Mouse (Mus musculus): Measurements from ENCODE around the gene Wdr78.

Wdr78 gene

GRCm38 (mm10) chr4:103114184-103115111, at the start of gene Wdr78, which contains the start of gene Mier1:
Wdr78 (minus strand) TSS chr4:103114555.
Mier1 (plus strand) TSS chr4:103114390.
- in situ Hi-C loops (cut with MboI, MseI): loop anchor here in 1 of 2 experiments (25.0 kb wide), 1 partner anchor 602 kb away; no protein-coding TSS in a partner anchor

DNA sequence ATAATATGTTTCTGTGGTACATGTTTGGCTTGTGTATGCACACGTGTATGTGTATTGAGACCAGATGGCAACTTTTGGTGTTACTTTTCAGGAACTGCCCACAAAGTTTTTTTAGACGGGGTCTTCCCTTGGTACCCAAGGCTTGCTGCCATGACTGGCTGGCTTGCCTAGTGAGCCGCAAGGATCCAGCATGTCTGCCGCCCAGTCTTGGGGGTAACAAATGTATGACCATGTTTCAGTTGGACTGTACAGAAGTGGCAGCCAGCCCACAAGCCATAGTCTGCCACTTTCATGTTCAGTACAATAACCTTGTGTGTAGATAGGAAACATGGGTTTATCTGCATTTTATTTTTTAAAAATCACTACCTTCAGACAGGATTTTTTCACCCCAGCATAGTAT, 44.4 kb upstream of the Wdr78 start:
- in situ Hi-C loops (cut with MboI, MseI): no loop called here

DNA sequence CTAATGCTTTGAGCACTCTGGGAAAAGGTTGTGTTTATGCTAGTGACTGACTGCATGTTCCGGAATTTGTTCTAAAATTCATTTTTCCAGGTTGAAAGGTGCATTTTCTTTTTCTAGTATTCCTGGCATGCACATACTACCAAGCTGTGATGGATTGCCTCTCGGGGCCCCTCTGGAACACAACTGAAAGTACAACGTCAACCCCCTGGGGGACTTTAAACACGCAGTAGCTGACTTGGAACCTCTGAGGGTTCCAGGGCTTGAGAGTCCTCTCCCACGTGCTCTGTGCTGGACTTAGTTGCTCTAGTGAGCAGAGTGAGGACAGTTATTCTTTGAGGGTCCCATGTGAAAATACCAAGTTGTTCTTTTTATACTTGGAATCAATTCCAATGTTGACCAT, 37.6 kb upstream of the Wdr78 start:
- in situ Hi-C loops (cut with MboI, MseI): no loop called here

DNA sequence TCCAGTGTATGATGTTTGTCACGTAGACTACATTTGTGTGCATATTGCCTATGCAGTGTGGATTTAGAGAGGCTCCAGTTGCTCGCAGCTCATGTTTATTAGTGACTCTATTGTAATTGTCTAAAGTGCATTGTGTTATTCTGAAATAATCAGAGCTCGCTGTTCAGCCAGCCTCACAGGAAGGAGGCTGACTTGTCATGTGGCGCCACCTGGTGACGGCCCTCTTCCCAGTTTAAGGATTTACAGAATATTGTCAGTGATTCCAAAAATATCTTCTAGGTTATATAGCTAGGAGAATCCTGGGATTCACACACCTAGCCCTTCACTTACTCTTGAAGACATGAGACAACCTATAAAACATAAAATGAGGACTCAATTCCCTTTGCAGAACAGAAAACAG, 32.0 kb upstream of the Wdr78 start:
- in situ Hi-C loops (cut with MboI, MseI): no loop called here

DNA sequence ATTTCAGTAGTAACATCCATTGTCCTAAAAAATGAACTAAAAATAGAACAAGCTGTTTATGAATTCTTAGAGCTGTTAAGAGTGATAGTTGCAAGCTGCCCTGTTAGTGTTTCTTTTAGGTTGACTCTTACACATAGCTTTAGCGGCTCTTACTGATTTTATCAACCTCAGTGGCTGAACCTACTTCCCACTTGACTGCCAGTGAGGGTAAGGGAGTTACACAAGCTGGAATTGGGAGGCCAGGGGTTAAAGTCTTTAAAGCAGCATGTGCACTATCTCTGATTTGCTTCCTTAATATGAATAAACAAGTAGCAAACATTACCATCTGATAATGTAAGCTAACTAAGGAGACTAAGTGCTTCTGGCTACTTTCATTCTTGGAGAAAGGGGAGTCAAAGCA, 22.6 kb upstream of the Wdr78 start:
- in situ Hi-C loops (cut with MboI, MseI): loop anchor here in 1 of 2 experiments (5.0 kb wide), 1 partner anchor 145 kb away; no protein-coding TSS in a partner anchor

DNA sequence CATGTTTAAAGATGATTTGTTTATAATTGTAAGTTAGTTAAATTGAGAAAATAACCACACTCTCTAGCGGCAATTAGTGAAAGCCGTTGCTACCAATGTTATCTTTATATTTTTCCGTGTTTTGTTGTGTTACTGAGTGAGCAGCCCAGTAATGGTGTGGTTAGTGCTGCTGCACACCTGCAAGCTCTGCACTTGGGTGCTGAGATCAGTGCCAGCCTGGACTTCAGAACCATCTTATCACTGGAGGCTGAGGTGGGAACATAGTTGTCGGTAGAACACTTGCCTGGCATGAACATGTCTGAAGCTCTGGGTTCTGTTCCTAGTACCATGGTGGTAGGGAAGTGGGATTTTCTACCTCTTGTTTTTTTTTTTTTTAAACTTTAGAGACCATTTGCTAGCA, 12.2 kb upstream of the Wdr78 start:
- in situ Hi-C loops (cut with MboI, MseI): no loop called here

- in situ Hi-C loops (cut with MboI, MseI): loop anchor here in 1 of 2 experiments (25.0 kb wide), 1 partner anchor 611 kb away; no protein-coding TSS in a partner anchor
Measured at GRCm38 (mm10) chr4:103123606-103124005, 9.3 kb upstream of the Wdr78 start.

- in situ Hi-C loops (cut with MboI, MseI): loop anchor here in 1 of 2 experiments (25.0 kb wide), 1 partner anchor 611 kb away; no protein-coding TSS in a partner anchor
Measured at GRCm38 (mm10) chr4:103123086-103123485, 8.7 kb upstream of the Wdr78 start.

GRCm38 (mm10) chr4:103120874-103121389, 6.6 kb upstream of the Wdr78 start:
- in situ Hi-C loops (cut with MboI, MseI): loop anchor here in 1 of 2 experiments (25.0 kb wide), 1 partner anchor 609 kb away; no protein-coding TSS in a partner anchor

GRCm38 (mm10) chr4:103120395-103120794, 6.0 kb upstream of the Wdr78 start:
- in situ Hi-C loops (cut with MboI, MseI): loop anchor here in 1 of 2 experiments (25.0 kb wide), 1 partner anchor 608 kb away; no protein-coding TSS in a partner anchor

DNA sequence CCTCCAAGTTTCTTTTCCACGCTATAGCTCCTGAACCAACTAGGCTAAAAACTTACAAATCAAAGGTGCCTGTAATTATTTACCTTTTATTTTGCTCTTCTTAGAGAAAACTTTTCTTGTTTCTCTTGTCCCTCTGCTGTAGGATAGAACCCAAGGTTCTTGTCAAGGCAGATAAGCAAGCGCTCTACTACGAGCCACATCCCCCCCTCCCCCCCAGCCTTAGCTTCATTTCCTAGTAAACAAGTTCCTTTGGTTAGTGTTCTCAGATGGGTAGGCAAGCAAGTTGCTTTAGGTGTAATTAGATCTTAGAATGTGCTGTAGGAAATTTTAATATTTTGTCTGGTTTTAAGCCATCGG, 5.7 kb upstream of the Wdr78 start:
- in situ Hi-C loops (cut with MboI, MseI): loop anchor here in 1 of 2 experiments (25.0 kb wide), 1 partner anchor 608 kb away; no protein-coding TSS in a partner anchor

DNA sequence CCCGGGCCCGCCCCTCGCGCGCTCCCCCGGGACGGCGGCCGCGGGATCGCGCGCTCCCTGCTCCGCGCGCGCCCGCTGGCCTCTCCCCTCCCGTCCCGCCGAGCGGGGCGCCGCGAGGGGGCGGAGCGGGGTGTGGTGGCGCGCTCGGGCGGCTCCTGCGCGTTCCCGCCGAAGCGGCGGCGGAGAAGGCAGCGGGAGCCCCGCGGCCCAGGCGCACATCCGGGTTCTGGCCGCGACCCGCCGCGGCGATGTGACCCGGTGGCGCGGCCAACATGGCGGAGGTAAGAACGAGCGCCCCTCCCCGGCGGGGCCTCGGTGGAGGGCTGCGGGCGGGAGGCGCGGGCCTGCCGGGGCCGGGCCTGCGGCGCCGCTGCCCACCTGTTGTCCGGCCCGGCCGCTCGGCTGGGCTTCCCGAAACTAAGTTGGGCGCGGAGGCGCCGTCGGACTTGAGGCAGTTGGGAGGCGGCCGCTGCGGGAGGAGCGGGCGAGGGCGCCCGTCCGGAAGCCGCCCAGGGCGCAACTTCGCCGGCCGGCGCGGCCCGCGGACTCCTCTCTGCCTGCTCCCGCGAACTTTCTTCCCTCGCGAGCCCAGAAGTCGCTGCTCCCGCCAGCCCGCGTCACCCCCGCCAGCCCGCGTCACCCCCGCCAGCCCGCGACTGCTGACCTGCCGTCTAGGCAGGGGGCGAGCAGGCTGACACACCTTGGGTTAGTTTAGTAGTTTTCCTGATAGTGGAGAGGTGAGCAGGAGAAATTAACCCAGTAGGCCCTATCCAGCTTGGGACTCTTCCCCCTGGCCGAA, 5.1 kb upstream of the Wdr78 start:
- in situ Hi-C loops (cut with MboI, MseI): loop anchor here in 1 of 2 experiments (25.0 kb wide), 1 partner anchor 607 kb away; no protein-coding TSS in a partner anchor

- in situ Hi-C loops (cut with MboI, MseI): loop anchor here in 1 of 2 experiments (25.0 kb wide), 1 partner anchor 607 kb away; no protein-coding TSS in a partner anchor
Measured at GRCm38 (mm10) chr4:103118888-103119228, 4.5 kb upstream of the Wdr78 start.

DNA sequence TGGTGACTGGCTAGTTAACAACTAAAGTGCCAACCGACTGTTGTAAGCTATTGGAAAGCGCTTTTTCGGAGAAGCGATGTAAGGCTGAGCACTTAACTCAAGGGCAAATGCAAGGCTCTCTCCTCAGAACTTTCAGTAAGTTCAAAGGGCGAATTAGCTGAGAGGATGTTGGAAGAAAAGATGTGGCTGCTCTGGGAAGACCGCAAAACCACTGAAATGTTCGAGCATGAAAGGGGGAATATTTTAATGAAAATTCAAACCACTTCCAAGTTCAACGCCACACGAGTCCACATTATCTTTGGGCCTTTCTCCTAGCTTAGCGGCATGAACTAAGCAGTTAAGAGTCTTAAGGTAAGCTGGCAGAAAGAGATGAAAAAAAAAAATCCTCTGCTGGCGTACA, 953 bp downstream of the Wdr78 start:
- in situ Hi-C loops (cut with MboI, MseI): loop anchor here in 1 of 2 experiments (25.0 kb wide), 1 partner anchor 601 kb away; no protein-coding TSS in a partner anchor

DNA sequence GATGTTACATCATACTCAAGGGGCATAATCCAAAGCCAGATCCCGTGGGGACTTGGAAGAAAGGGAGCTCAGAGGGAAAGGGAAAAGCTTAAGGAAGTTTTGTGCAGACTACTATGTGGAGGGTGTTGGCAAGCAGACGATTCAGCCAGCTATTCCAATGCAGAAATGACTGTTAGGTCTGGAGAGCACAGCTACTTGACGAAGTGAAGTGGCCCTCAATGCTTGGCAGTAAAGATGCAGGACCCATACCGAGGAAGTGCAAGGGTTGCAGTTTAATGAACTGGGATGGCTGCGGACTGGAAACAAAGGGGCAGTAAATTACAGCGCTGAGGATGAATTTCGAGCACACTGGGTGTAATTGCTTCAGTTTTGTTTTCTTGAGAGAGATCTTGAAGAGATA, 1.7 kb downstream of the Wdr78 start:
- in situ Hi-C loops (cut with MboI, MseI): loop anchor here in 1 of 2 experiments (25.0 kb wide), 1 partner anchor 600 kb away; no protein-coding TSS in a partner anchor

DNA sequence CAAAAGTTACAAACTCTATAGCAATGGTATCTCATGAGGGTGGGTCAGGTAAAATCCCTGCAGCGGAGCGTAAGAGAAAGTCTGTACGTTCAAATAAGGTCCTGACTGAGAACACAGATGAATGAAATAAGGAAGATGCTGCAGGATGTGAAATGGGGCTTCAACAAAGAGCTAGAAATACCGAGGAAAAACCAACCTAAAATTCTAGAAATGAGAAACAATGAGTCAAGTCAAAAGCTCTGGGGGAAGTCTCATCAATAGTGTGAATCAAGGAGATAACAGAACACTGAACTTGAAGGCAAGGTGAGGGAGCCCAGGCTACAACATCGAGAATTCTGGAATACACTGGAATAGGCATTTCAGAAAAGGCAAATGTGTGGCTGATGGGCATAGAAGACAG, 15.8 kb downstream of the Wdr78 start:
- in situ Hi-C loops (cut with MboI, MseI): no loop called here

DNA sequence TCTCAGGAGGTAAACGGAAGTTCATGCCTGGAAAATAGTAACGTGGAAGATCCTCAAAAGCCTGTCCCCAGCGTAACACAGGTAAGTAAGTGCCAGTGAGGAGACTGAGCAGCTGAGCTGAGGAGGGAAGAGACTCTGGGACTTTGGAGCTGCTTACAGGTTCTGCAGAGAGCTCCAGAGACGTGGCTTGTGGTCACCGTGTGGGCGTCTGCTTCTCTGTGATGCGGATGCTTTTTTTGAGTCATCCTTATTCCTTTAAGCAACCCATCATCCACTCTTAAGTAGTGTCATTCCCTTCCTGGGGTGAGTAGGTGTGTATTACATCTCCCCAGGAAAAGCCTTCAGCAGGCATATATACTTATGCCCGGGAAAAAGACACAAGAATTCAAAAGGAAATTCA, 18.4 kb downstream of the Wdr78 start:
- in situ Hi-C loops (cut with MboI, MseI): no loop called here

DNA sequence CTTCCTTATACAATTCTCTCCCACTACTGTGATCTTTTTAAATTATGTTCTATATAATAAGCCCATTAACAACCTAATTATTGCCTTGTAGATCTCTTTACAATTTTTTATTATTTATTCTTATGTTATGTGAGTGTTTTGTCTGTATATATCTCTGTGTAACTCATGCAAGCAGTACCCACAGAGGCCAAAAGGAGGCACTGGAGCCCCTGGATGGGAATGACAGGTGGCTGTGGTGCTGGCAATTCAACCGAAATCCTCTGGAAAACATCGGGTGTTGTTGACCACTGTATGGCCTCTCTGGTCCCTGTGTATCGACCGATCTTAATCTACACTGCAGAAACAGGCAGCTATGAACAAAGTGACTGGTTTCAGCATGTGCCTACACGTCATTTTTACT, 29.1 kb downstream of the Wdr78 start:
- in situ Hi-C loops (cut with MboI, MseI): no loop called here

DNA sequence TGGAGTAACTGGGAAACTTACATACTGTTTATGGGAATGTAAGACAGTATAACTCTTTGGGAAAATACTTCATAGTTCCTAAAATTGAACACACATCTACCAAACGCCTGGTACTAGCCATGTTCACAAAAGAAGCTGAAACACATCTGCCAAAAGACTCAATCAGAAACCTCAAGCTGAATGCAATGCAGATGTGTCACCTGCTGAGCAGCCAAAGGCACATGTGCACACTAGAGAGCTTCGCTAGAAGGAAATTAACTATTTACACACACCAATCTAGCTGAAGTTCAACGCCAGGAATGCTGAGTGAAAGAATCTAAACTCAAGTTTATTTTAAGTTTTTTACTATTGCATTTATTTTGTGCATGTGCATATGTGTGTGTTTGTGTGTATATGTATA, 43.7 kb downstream of the Wdr78 start:
- in situ Hi-C loops (cut with MboI, MseI): no loop called here

DNA sequence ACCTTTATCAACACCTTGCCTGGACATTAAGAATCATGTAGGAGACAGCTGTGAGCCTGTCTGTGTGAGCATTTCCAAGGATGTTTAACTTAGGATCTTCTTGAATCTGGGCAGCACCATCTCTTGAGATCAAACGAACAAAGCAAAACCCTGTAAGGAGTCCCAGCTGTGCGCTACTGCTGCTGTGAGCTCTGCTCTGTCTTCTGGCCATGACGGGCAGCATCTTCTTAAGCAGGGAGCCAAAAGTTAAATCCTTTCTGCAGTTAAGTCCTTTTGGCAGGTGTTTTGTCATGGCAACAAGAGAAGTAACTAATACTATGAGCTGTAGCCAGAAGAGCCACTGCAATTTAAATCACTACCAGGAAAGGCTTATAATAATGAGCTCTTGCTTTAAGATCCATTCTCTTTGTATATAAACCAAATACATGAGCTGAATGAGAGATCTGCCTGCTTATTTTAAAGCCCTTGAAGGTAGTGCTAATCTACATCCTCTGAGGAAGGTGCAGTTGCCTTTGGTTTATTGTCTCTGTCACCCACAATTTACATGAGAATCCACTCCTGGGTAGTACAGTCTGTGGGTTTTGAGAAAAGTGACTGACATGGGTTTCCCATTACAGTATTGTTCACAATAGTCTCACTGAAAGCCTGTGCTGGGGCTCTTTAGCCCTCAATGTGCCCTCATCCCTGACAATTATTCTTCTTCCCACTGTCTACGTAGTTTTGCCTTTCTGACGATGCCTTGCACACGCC, 46.3 kb downstream of the Wdr78 start:
- in situ Hi-C loops (cut with MboI, MseI): no loop called here

DNA sequence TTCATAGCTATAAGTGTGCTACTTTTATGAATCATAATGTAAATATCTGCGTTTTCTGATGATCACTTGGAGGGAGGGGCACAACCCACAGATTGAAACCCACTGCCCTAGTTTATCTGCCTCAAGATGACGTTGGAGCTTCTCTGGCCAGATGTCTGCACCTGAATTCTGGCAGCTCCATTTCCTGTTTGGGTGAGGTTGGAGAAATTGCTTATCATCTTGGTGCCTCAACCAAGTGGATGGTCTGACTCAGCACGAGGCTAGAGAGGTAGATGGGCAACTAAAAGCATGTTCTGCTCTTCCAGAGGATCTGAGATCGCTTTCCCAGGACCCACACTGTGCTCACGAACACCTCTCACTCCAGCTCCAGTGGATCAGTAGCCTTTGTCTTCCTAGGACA, 49.4 kb downstream of the Wdr78 start:
- in situ Hi-C loops (cut with MboI, MseI): no loop called here

Measured in T-helper 17 cell (primary cell).